Mouse (Mus musculus): Measurements from ENCODE around the gene Pde9a. TPM values are rescaled to one million over a fixed set of nuclear protein-coding genes. Genes with fewer than 3 reads are reported as not detected.
"Not testable (repeated sequence)": the region's sequence is repeated elsewhere in the genome, so short reads cannot be mapped to it uniquely, and the experiment has no call there.

Gene Pde9a
- 1 to 10 TPM; 1.3 to 2.9 (median 2.1) TPM for total RNA-seq (2022)

DNA sequence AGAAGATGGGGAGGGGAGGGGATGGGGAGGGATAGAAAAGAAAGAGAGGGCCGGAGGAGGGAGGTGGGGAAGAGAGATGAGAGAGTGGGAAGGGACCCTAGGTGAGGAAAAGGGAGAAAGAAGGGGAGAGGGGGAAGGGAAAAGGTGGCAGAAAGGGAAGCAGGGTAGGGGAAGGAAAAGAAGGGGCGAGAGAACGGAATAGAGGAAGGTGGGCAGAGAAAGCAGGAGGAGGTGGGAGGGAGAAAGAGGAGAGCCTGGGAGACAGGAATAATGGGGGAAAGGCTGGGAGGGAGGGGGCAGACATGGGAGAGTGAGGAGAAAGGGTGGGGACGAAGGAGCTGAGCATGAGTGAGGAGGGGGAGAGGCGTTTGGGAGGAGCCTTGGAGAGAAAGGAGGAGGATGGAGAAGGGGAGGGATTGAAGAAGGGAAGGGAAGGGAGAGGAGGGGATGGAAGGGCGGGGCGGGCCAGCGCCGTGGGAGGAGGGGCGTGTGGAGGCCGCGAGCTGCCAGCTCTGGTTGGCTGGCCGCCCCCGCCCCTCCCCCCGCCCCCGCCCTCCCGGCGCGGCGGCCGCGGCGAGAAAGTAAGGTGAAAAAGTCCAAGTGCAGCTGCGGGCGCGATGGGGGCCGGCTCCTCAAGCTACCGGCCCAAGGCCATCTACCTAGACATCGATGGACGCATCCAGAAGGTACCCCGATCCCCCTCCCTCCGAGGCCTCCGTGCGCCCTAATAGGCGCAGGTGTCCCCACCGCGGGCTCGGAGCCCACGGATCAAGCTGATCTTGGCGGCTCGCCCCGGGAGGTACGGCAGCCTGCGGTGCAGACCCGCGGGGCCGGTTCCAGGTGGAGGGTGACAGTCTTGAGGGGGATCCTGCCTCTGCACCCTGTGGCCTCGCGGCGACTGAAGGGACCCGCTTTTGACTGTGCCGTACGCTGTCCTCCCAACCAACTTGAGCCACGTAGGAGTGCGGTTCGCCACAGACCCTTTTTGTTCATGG is at the start of gene Pde9a:
Gene Pde9a (plus strand): TSS at position 540 of the 995 bp plus-strand sequence.
- DNase-seq (ENCODE audit: low spot score in 2 of 2), result peak in 1 of 2 experiments; percentile 7

DNA sequence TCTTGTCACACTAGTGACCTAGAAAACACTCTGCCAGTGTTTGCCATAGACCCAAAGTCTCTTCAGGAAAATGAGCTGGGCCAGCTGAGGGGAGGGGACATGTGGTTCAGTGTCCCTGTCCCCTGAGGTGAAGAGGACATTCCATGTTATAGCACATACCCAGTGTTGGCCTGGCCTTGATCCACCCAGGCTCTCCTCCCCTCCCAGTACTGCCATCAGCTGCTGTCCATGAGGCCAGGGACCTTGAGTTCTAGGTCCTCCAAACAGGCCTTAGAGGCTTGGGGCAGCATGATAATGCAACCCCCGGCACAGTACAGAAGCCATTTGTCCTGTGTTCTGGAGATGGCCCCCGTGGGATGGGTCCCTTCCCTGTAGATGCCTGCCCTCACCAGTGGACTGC is 46.2 kb upstream of the Pde9a start:
- DNase-seq (ENCODE audit: low spot score in 2 of 2), result no peak

DNA sequence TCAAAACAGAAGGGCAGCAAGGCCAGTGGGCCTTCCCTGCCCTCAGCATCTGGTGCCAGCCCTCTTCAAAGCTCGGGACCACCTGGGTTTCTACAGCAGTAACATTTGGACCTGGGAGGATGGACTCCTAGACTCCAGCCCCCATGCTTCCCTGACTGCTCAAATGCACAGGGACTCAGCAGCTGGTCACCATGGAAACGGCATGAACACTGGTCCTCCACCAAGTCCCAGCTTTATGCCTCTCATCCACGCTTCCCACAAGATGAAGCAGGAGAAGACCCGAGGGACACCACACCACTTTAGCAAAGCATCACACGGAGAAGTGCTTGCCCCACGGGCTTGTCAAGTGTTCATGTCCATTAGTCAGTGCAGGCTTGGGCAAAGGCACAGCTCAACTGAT is 43.8 kb upstream of the Pde9a start:
- no peak for DNase-seq (ENCODE audit: low spot score in 2 of 2)

DNA sequence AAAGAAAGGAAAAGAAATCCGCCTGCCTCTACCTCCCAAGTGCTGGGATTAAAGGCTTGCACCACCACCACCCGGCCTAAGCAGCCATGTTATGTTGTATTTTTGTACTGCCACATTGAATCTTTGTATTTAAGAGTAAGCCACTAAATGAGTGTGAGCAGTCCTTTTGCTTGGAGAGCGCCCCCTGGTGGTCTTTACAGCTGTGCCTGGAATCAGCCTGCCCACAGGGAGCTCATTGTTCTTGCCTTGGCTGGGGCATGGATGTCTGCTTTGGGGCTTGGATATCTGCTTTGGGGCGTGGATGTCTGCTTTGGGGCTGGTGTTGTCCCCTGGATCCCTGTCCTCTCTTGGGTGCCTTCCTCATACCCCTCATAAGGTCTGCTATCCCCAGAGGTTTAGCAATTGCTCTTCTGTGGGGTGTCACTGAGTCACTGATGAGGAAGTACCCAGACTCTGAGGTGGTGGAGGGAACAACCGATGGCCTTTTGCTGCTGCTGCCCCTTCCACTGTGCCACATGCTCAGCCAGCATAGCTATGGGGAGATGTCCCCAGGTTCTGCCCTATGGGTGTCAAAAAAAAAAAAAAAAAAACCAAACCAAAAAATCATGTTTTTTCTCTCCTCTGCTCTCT is 41.7 kb upstream of the Pde9a start:
- peak; percentile 48 to 54 for DNase-seq (ENCODE audit: low spot score in 2 of 2)

DNA sequence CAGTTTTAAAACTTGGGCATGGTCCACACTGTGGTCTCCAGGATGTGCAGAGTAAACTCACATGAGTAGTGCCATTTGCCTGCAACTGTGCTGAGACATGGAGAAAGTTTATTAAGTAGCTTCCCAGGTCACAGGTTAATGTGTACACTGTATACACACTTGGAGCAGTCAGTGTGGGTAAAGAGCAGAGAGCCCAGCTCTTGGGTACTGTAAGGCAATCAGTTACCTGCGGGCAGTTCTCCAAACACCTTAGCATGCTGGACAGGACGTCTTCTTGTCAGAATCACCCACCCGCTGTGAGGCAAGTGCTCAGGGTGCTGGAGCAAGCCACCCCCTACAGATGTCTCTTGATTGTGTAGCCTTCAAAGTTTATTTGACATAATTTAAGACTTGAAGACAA is 41.2 kb upstream of the Pde9a start:
- no peak for DNase-seq (ENCODE audit: low spot score in 2 of 2)

DNA sequence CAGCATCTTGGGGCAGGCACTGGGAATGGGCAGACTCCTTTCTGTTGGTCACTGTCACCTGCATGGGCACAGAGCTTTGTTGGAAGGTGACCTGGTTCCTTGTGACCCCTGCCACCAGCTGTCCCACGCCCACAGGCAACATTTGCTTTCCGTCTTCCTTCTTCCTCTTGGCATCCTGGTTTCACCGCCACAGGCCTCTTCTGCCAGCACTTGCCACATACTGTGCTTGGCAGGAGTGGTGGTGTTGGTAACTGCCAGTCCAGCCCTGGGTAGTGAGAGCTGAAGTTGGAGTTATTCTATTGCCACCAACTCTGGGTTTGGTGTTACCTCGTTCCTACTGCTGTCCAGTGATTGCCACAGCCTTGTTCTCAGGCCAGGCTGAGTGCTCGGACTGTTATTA is 37.9 kb upstream of the Pde9a start:
- DNase-seq (ENCODE audit: low spot score in 2 of 2), result no peak

DNA sequence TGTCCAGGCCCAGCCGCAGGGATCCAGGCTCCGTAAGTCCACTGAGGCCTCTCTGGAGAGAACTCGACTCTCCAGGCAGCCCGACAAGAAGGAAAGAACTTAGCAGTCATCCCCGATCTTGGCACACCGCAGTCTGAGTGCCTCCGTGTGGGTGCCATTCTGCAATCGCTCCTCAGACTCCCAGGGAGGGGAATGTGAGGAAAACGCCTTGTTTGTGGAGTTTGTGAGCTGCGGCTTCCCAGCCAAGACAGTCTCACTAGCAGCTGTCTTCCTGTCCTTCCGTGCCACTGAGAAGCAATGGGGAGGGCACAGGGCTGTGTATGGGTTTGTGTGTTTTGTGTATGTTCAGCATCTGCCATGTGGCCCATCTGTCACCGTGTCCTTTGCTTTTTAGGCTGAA is 36.6 kb upstream of the Pde9a start:
- no peak for DNase-seq (ENCODE audit: low spot score in 2 of 2)

DNA sequence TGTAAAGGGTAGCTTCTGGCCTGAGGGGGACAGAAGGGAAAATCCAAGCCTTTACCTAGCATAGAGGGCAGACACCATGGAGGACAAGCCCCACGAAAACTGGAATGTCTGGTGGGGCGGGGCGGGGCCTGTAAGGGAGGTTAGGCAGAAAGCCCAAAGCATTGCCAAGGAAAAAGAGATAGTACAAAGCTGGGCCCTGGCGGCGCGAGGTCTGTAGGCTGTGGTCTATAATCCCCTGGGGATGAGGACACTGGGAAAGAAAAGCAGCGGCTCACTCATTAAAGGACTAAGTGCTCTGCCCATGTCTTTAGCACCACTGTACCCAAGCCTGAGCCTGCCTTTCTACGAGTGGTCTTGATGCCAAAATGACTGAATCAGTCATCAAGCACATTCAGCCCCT is 34.0 kb upstream of the Pde9a start:
- DNase-seq (ENCODE audit: low spot score in 2 of 2), result no peak

DNA sequence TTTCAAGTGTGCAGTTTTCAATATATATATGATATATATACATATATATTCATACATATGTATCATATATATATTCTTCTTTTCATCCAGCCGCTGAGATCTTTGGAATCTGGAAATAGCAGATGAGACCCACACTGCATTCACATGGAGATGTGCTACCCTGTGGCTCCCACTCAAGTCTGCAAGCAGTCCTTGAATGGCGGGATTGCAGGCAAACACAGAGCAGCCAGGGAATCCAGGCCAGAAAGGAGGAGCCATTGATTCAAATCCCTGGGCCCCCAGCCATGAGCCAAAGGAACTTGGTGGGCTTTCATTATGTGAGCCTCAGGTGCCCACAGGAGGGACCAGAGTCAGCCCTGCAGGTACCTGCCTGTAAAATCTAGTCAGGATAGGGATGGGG is 32.8 kb upstream of the Pde9a start:
- no peak for DNase-seq (ENCODE audit: low spot score in 2 of 2)

DNA sequence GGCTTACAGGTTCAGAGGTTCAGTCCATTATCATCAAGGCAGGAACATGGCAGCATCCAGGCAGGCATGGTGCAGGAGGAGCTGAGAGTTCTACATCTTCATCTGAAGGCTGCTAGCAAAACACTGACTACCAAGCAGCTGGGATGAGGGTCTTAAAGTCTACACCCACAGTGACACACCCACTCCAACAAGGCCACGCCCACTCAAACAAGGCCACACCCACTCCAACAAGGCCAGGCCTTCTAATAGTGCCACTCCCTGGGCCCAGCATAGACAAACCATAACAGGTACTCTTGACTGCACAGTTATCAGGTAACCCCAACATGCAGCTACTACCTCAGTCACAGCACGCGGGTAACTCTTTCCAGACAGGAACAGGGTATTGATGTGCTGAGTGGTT is 31.3 kb upstream of the Pde9a start:
- DNase-seq (ENCODE audit: low spot score in 2 of 2), result not testable (repeated sequence)

DNA sequence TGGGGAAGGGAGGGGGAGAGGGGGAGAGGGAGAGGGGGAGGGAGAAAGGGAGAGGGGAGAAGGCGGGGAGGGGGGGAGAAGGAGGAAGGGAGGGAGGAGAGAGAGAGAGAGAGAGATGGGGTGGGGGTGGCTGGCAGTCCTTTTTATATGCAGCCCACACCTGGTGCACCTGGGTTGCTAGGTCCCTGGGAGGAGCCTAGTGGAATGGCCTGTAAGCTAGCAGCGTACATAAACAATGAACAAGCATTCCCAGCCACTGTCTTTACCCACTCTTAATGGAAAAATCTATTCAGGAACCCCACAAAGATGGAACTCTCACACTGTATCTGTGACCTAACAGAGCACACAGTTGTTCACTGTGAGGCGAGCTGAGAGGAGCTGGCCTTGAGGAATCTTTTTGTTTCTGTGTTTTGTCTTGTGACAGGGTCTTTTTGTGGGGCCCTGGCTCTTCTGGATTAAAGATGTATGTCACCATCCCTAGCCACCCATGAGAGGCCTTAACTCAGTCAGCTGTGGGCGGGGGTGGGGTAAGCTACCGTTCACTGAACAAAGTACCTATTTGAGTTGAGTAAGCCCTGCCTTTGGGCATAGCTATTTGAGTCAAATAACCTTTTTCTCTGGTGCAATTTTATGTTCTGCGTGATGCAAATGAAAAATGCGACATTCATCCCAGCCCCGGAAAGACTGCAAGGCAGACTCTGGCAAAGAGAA is 30.1 kb upstream of the Pde9a start:
- no peak for DNase-seq (ENCODE audit: low spot score in 2 of 2)

DNA sequence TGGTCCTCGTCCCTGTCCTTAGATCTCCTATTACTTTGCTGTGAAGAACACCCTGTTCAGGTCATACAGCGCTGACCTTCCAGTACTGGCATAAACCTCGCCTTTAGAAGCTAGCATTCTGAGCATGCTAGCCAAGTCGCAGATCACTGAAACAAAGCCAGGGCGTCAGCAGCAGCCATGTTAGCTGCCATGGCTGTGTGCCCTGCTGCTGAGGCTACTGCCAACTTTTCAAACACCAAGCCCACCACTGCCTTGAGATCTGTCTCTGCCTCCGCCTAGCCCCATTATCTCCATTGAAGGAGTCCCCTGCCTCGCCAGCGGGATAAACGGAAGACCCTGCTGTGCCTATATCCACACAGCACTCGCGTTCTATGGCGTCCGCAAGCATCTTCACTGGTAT is 25.4 kb upstream of the Pde9a start:
- no peak for DNase-seq (ENCODE audit: low spot score in 2 of 2)

DNA sequence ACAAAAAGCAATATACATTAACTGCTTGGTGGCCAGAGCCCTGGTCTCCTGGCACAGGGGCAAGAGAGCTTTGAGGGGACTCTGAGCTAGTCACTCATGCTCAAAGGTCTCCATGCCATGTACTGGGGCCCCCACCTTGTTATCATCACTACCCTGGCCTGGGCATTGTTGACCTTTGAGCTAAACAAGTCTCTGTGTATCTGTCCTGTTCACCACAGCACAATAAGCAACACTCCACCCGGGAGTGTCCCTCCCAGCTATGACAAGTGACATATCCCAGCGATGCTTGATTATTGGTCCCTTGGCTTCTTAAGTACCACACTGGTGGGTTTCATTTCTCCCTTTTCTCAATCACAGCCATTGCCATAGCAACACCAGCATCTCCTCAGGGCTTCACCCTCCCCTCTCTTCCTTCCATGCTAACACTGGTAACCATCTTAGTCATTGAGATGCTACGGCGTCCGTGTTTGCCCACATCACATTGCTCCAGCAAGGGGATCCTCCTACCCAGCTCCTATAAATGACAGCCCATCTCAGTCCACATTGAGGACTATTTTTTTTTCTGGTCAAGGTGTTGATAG is 20.3 kb upstream of the Pde9a start:
- no peak for DNase-seq (ENCODE audit: low spot score in 2 of 2)

DNA sequence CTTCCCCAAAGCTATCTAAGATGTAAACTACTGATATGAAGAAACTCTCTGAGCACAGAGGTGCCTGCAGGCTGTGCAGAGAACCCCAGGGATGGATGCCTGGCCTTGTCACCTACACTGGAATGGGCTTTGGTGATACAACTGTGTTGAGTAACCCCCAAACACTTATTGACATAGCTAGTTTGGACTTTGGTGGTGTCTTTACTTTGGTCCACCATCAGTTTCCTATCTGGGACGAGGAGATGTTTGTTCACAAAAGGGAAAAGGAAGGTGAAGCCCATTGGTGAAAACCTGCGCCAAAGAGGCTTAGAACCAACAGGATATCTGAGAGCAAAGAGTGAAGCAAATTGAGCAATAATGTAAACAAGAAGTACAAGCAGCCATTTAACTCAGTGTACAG is 15.8 kb upstream of the Pde9a start:
- no peak for DNase-seq (ENCODE audit: low spot score in 2 of 2)

DNA sequence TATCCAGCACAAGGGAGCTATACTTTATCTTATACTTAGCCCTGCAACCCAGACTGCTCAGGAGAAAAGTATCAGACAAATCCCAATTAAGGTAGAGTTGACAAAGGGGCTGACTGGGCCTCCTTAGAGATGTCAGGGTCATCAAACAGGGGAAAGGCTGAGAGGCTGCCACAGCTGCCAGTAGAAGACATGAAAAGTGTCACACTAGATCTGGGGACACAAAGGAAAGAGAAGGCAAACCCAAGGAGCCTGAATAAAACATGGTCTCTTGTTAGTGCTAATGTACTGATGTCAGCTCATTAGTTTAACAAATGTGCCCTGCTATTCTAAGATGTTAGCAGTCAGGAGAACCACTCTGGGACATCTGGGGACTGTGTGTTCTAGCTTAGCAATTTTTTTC is 15.1 kb upstream of the Pde9a start:
- no peak for DNase-seq (ENCODE audit: low spot score in 2 of 2)

DNA sequence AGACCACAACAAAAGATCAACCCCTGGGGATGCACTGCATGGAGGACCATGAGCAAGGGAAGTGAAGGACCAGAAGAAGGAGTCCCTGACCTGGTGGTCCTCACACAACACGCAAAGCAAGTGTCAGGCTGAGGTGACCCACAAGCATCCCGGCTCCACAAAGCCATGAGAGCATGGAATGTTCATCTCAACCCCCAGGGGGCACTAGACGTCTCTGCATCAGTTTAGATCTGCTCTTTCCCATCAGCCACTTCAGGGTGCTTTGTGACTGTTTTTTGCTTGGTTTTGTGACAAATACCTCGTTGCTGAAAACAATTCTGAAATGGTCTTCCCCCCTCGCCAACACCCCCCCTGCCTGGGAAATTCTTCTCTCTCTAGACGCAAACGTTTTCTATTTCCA is 8.0 kb upstream of the Pde9a start:
- peak; percentile 32 to 34 for DNase-seq (ENCODE audit: low spot score in 2 of 2)

DNA sequence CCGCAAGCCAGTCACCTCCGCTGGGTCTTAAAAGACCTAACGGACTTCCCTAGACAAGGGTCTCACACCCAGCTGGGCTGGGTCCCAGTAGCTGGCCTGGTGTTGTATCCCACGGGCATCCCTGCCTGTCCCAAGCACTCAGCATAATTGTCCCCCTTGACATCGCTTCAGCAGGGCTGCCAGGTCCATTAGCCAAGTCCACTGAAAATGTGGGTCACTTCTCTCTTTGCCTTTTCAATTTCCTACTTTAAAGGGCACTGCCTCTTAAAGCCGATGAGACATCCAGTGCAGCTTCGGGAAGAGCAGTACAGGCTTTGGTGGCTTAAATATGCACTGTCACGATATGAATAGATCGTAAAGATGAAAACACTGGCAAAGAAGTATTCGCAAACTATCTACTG is 7.6 kb upstream of the Pde9a start:
- DNase-seq (ENCODE audit: low spot score in 2 of 2), result no peak

DNA sequence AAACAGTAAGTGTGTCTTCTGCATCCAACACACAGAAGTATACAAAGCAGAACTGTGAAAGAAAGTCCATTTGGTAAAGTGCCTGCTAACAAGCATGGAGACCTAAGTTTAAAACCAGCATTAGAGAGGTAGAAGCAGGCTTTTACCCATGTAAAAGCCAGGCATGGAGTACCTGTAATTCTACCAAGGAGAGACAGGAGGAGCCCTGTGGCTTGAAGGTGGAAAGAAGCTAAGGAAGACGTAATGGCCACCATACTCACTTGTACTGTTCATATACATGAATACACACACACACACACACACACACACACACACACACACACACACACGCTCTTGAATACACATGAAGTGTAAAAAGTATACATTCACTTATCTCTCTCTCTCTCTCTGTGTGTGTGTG is 6.9 kb upstream of the Pde9a start:
- no peak for DNase-seq (ENCODE audit: low spot score in 2 of 2)

DNA sequence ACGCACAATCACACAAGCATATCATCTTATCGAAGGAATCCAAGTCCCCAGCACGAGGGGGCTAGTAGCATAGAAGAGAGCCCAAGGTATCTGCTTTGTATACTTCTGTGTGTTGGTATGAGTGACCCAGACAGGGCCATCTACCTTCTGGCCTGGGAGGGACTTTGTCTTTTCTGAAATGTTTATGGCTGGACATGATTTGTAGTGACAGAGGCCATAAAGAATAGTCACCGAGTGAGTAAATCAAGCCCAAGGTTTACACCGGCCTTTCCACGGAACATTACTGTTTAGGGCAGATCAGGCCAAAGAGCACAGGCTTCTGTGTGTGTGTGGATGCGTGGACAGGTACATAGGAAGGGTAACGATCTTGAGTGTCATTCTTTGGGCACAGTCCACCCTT is 6.1 kb upstream of the Pde9a start:
- DNase-seq (ENCODE audit: low spot score in 2 of 2), result no peak

DNA sequence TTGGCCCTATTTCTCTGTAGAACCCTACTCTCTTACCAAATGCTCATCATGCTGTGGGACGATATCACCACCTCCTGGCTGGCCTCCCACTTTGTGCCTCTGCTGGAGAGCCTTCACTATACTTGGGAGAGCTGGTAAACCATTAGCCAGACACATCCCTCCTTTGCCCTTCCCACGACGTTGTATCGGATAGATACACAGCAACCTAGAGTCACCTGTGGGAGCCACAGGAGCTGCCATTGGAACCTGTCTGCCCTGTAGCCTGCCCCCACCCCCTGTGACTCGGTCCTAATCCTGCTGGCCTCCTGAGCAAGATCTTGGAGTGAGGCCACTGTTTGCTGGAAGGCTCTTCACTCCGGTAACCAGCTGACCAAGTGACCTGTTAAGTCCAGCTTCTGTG is 2.7 kb upstream of the Pde9a start:
- no peak for DNase-seq (ENCODE audit: low spot score in 2 of 2)

DNA sequence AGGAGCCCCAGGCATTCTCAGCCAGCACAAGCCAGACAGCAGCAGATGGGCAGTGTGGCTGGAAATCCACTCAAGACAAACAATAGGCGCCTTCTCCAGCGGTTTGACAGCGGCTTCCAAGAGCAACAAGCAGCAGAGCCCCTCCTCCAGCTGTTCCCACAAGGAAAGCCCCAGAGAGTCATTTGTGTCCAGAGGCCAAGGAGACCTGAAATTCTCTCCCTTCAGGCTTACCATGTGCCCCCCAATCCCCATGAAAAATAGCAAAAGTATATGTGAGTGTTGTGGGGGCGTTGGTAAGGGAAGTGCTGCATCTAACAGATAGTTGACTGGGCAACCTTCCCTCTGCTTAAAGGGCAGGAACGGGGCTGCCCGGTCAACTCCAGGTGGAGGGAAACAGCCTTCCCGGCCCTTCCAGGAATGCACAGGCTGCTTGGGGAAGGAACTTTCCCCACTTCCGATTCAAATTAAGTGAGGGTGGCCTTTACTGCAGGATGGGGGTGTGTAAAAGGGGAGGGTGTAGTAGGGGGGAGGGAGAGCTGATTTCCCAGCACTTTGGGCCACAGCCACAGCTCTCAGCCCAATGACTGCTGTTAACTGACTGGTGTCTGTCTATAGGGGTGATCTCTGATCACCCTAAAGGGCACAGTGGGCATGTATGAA is 912 bp upstream of the Pde9a start:
- peak; percentile 5 to 13 for DNase-seq (ENCODE audit: low spot score in 2 of 2)
